Mouse (Mus musculus) heart, embryonic 12.5 days (tissue): ENCODE results near the gene Tmem213. TPM values are rescaled to one million over a fixed set of nuclear protein-coding genes. Genes with fewer than 3 reads are reported as not detected.
A peak's percentile ranks its signal among the peaks of the same experiment; 100 is the strongest.

Source experiments
- ATAC-seq: fragments of 200-750 bp; cut with Nextera tagmentation; 2 replicates; pipeline ENCODE4 v1.8.0; 2017; ENCODE audit warnings: moderate TSS enrichment, moderate library complexity; ENCODE audit not compliant: insufficient number of reproducible peaks, low FRiP score
- H3K27ac ChIP-seq: fragments of 300-500 bp; sonication (generic); 2 replicates; pipeline ENCODE4 v1.5.1; 2016; ENCODE audit warnings: mild to moderate bottlenecking, moderate library complexity; ENCODE audit not compliant: poor library complexity, severe bottlenecking
- H3K27me3 ChIP-seq: fragments of 300-500 bp; sonication (generic); replicated peaks from 2 replicates; pipeline ENCODE4 v1.6.1; 2016; ENCODE audit warnings: mild to moderate bottlenecking, moderate library complexity
- H3K36me3 ChIP-seq: fragments of 300-500 bp; sonication (generic); 2 replicates; pipeline ENCODE4 v1.6.1; 2016; ENCODE audit warnings: mild to moderate bottlenecking, moderate library complexity
- H3K4me1 ChIP-seq: fragments of 300-500 bp; sonication (generic); replicated peaks from 2 replicates; pipeline ENCODE4 v1.6.1; 2016; ENCODE audit warnings: mild to moderate bottlenecking
- H3K4me2 ChIP-seq: fragments of 300-500 bp; sonication (generic); 2 replicates; pipeline ENCODE4 v1.6.1; 2016; ENCODE audit warnings: mild to moderate bottlenecking, moderate library complexity
- H3K4me3 ChIP-seq: fragments of 300-500 bp; sonication (generic); 2 replicates; pipeline ENCODE4 v1.5.1; 2016; ENCODE audit warnings: mild to moderate bottlenecking
- H3K9ac ChIP-seq: fragments of 300-500 bp; sonication (generic); 2 replicates; pipeline ENCODE4 v1.6.1; 2016; ENCODE audit warnings: mild to moderate bottlenecking, moderate library complexity
- H3K9me3 ChIP-seq: fragments of 300-500 bp; sonication (generic); replicated peaks from 2 replicates; pipeline ENCODE4 v1.6.1; 2016; ENCODE audit warnings: mild to moderate bottlenecking, moderate library complexity
- WGBS: fragments of 180-500 bp; shearing (Covaris S2); methylation state at CpG from one replicate; pipeline ENCODE4 v1.1.7; 2016; 5-methylcytosine and 5-hydroxymethylcytosine counted together
- polyA plus RNA-seq: library from polyadenylated mRNA; unstranded; fragments of >200 nt; fragmentation: Nextera tagmentation; extraction: Ambion mirVana; gene quantifications from 2 replicates; pipeline ENCODE4 v1.2.1, GENCODE M21; 2016

The Tmem213 gene
- polyA plus RNA-seq, 1 experiment from 2014 or later = not detected

GRCm38 (mm10) chr6:38131801-38132231 lies 22.8 kb downstream of the Tmem213 start:
- Histone ChIP-seq H3K36me3 (peaks cover 43% of the 10 kb centered on the region), H3K27ac (peak overlapping the region; percentile 18; the same call in 1 of the 2 replicates), H3K4me2 (no peak overlapping the region), H3K4me3 (no peak overlapping the region), H3K9ac (no peak overlapping the region), H3K4me1 (peaks cover 9% of the 10 kb centered on the region), H3K27me3 (no peaks in the 10 kb centered on the region), H3K9me3 (no peaks in the 10 kb centered on the region)
- ATAC-seq = peak; percentile 57
- WGBS = 65% methylated on average over 4 of the region's 4 CpGs

GRCm38 (mm10) chr6:38134806-38135559 lies 25.9 kb downstream of the Tmem213 start:
- H3K9ac ChIP-seq = no peak overlapping the region
- H3K36me3 ChIP-seq = peaks cover 33% of the 10 kb centered on the region
- no peak for ATAC-seq
- 78% methylated on average over 8 of the region's 8 CpGs for WGBS
- no peak overlapping the region for H3K27ac ChIP-seq
- no peaks in the 10 kb centered on the region for H3K9me3 ChIP-seq
- H3K4me3 ChIP-seq = no peak overlapping the region
- H3K4me1 ChIP-seq = peaks cover 9% of the 10 kb centered on the region
- H3K27me3 ChIP-seq = no peaks in the 10 kb centered on the region
- no peak overlapping the region for H3K4me2 ChIP-seq

- 67% methylated on average over 3 of the region's 3 CpGs for WGBS
- H3K36me3 ChIP-seq = peaks cover 33% of the 10 kb centered on the region
- H3K27me3 ChIP-seq = no peaks in the 10 kb centered on the region
- no peak overlapping the region for H3K27ac ChIP-seq
- H3K9ac ChIP-seq = no peak overlapping the region
- no peak overlapping the region for H3K4me3 ChIP-seq
- H3K4me1 ChIP-seq = peaks cover 3% of the 10 kb centered on the region
- H3K9me3 ChIP-seq = no peaks in the 10 kb centered on the region
- no peak overlapping the region for H3K4me2 ChIP-seq
- ATAC-seq = no peak
These were observed 30.0 kb downstream of the Tmem213 start for GRCm38 (mm10) chr6:38139086-38139485.

GRCm38 (mm10) chr6:38140402-38140801 lies 31.3 kb downstream of the Tmem213 start:
- no peak overlapping the region for H3K4me2 ChIP-seq
- no peak overlapping the region for H3K4me3 ChIP-seq
- peaks cover 24% of the 10 kb centered on the region for H3K36me3 ChIP-seq
- no peak overlapping the region for H3K9ac ChIP-seq
- H3K27me3 ChIP-seq = no peaks in the 10 kb centered on the region
- H3K4me1 ChIP-seq = peaks cover 10% of the 10 kb centered on the region
- no peak overlapping the region for H3K27ac ChIP-seq
- no peak for ATAC-seq
- 85% methylated on average over 9 of the region's 9 CpGs for WGBS
- no peaks in the 10 kb centered on the region for H3K9me3 ChIP-seq

- Histone ChIP-seq H3K4me1 (peaks cover 21% of the 10 kb centered on the region), H3K9ac (no peak overlapping the region), H3K36me3 (peaks cover 14% of the 10 kb centered on the region), H3K4me2 (no peak overlapping the region), H3K9me3 (no peaks in the 10 kb centered on the region), H3K27me3 (no peaks in the 10 kb centered on the region), H3K27ac (peak overlapping the region; percentile 75), H3K4me3 (no peak overlapping the region)
- peak; percentile 37; the same call in 1 of the 2 replicates for ATAC-seq
- 51% methylated on average over 9 of the region's 9 CpGs for WGBS
These were observed 35.3 kb downstream of the Tmem213 start for GRCm38 (mm10) chr6:38144161-38144998.

- no peak for ATAC-seq
- Histone ChIP-seq H3K27me3 (no peaks in the 10 kb centered on the region), H3K36me3 (peaks cover 14% of the 10 kb centered on the region), H3K4me2 (no peak overlapping the region), H3K4me3 (no peak overlapping the region), H3K27ac (peak overlapping the region; percentile 75; the same call in 1 of the 2 replicates), H3K4me1 (peaks cover 21% of the 10 kb centered on the region), H3K9ac (no peak overlapping the region), H3K9me3 (no peaks in the 10 kb centered on the region)
- WGBS = 63% methylated on average over 8 of the region's 8 CpGs
These were observed 36.5 kb downstream of the Tmem213 start for GRCm38 (mm10) chr6:38145463-38146065.

GRCm38 (mm10) chr6:38147301-38147700 lies 38.2 kb downstream of the Tmem213 start:
- no peaks in the 10 kb centered on the region for H3K27me3 ChIP-seq
- H3K4me3 ChIP-seq = no peak overlapping the region
- no peaks in the 10 kb centered on the region for H3K9me3 ChIP-seq
- H3K9ac ChIP-seq = no peak overlapping the region
- ATAC-seq = no peak
- H3K27ac ChIP-seq = no peak overlapping the region
- H3K4me2 ChIP-seq = no peak overlapping the region
- WGBS = 82% methylated on average over 5 of the region's 5 CpGs
- peaks cover 14% of the 10 kb centered on the region for H3K36me3 ChIP-seq
- peaks cover 25% of the 10 kb centered on the region for H3K4me1 ChIP-seq

GRCm38 (mm10) chr6:38148626-38149025 lies 39.6 kb downstream of the Tmem213 start:
- no peak overlapping the region for H3K4me2 ChIP-seq

GRCm38 (mm10) chr6:38149483-38149882 lies 40.4 kb downstream of the Tmem213 start:
- H3K9me3 ChIP-seq = no peaks in the 10 kb centered on the region
- ATAC-seq = no peak
- 91% methylated on average over 19 of the region's 19 CpGs for WGBS
- no peaks in the 10 kb centered on the region for H3K27me3 ChIP-seq
- no peak overlapping the region for H3K4me2 ChIP-seq
- H3K9ac ChIP-seq = no peak overlapping the region
- H3K4me1 ChIP-seq = peaks cover 23% of the 10 kb centered on the region
- H3K36me3 ChIP-seq = peaks cover 10% of the 10 kb centered on the region; the same call in 1 of the 2 replicates
- no peak overlapping the region for H3K27ac ChIP-seq
- H3K4me3 ChIP-seq = no peak overlapping the region

More at GRCm38 (mm10) chr6:38148626-38149025, 39.6 kb downstream of the Tmem213 start:
- Histone ChIP-seq H3K36me3 (peaks cover 10% of the 10 kb centered on the region; the same call in 1 of the 2 replicates), H3K27me3 (no peaks in the 10 kb centered on the region), H3K9me3 (no peaks in the 10 kb centered on the region), H3K27ac (no peak overlapping the region), H3K9ac (no peak overlapping the region), H3K4me1 (peaks cover 30% of the 10 kb centered on the region), H3K4me3 (no peak overlapping the region)
- no peak for ATAC-seq
- WGBS = 89% methylated on average over 10 of the region's 10 CpGs

- H3K27ac ChIP-seq = peak overlapping the region; percentile 13; the same call in 1 of the 2 replicates
These were observed 43.2 kb downstream of the Tmem213 start for GRCm38 (mm10) chr6:38152305-38152704.

GRCm38 (mm10) chr6:38156204-38156603 lies 47.1 kb downstream of the Tmem213 start:
- ATAC-seq = no peak
- Histone ChIP-seq H3K27me3 (no peaks in the 10 kb centered on the region), H3K27ac (no peak overlapping the region), H3K9ac (no peak overlapping the region), H3K4me2 (no peak overlapping the region), H3K4me1 (peaks cover 9% of the 10 kb centered on the region), H3K9me3 (no peaks in the 10 kb centered on the region), H3K4me3 (no peak overlapping the region), H3K36me3 (no peaks in the 10 kb centered on the region)
- 88% methylated on average over 5 of the region's 5 CpGs for WGBS

More at GRCm38 (mm10) chr6:38152305-38152704, 43.2 kb downstream of the Tmem213 start:
- H3K27me3 ChIP-seq = no peaks in the 10 kb centered on the region
- H3K9ac ChIP-seq = no peak overlapping the region
- 32% methylated on average over 11 of the region's 11 CpGs for WGBS
- H3K36me3 ChIP-seq = 0 out of 2 replicates have a peak, but pooled peaks cover 6% of the 10 kb centered on the region
- H3K4me2 ChIP-seq = no peak overlapping the region
- no peak overlapping the region for H3K4me3 ChIP-seq
- peaks cover 19% of the 10 kb centered on the region for H3K4me1 ChIP-seq
- no peak for ATAC-seq
- H3K9me3 ChIP-seq = no peaks in the 10 kb centered on the region
